Mouse (Mus musculus): ENCODE measurements around the gene Klk1b26.
"Not testable (repeated sequence)": the region's sequence is repeated elsewhere in the genome, so short reads cannot be mapped to it uniquely, and the experiment has no call there.

The Klk1b26 gene

GRCm38 (mm10) chr7:44011868-44012267 is at the start of gene Klk1b26:
Klk1b26 (plus strand) TSS chr7:44012168.
- DNase-seq (ENCODE audit: low read depth, low spot score) = not testable (repeated sequence)

GRCm38 (mm10) chr7:43966451-43966850 is 45.5 kb upstream of the Klk1b26 start, which contains the start of gene Klk1b1:
Klk1b1 (plus strand) TSS chr7:43966751.
- no peak for DNase-seq (ENCODE audit: low read depth, low spot score)

GRCm38 (mm10) chr7:43967058-43967457 is 44.9 kb upstream of the Klk1b26 start:
- no peak for DNase-seq (ENCODE audit: low read depth, low spot score)

- no peak for DNase-seq (ENCODE audit: low read depth, low spot score)
Observed at GRCm38 (mm10) chr7:43967612-43968011, 44.4 kb upstream of the Klk1b26 start.

GRCm38 (mm10) chr7:43975761-43976160 is 36.2 kb upstream of the Klk1b26 start, which contains the start of gene Klk1b9:
Klk1b9 (plus strand) TSS chr7:43976061.
- DNase-seq (ENCODE audit: low read depth, low spot score) = not testable (repeated sequence)

GRCm38 (mm10) chr7:43985657-43986056 is 26.3 kb upstream of the Klk1b26 start:
- DNase-seq (ENCODE audit: low read depth, low spot score) = no peak

- not testable (repeated sequence) for DNase-seq (ENCODE audit: low read depth, low spot score)
Observed at GRCm38 (mm10) chr7:43994821-43995220, 17.1 kb upstream of the Klk1b26 start.

GRCm38 (mm10) chr7:43995577-43995976 is 16.4 kb upstream of the Klk1b26 start, which contains the start of gene Klk1b11:
Klk1b11 (plus strand) TSS chr7:43995877.
- DNase-seq (ENCODE audit: low read depth, low spot score) = not testable (repeated sequence)

GRCm38 (mm10) chr7:44004847-44005246 is 7.1 kb upstream of the Klk1b26 start:
- DNase-seq (ENCODE audit: low read depth, low spot score) = no peak

- DNase-seq (ENCODE audit: low read depth, low spot score) = not testable (repeated sequence)
Observed at GRCm38 (mm10) chr7:44014666-44015065, 2.7 kb downstream of the Klk1b26 start.

GRCm38 (mm10) chr7:44015071-44015470 is 3.1 kb downstream of the Klk1b26 start:
- no peak for DNase-seq (ENCODE audit: low read depth, low spot score)

GRCm38 (mm10) chr7:44051990-44052389 is 40.0 kb downstream of the Klk1b26 start, which contains the start of gene Klk1b27:
Klk1b27 (plus strand) TSS chr7:44052290.
- DNase-seq (ENCODE audit: low read depth, low spot score) = not testable (repeated sequence)

Data from embryo, embryonic 11.5 days (tissue).